16 mouse cellular contexts compared by ENCODE assay signal in genomic region chr10:83785627-83786392, GRCm38 (mm10).
DNase-seq lines count a peak whose midpoint lies in the region; ATAC-seq and TF ChIP-seq lines count a peak whose summit lies in the region.
"Had no signal": no experiment of that assay in that cellular context is flagged by ENCODE, and none has a peak within 500 bp of the region (broad histone marks: within the 10 kb centered on the region; RNA-seq: fewer than 3 reads in every experiment).

No protein-coding gene starts in this region.

- TF ChIP-seq CTCF in gastrocnemius, adult 2 months (IDR thresholded peaks at IDR 0.05): no peak

- H3K4me3 ChIP-seq in gastrocnemius, adult 2 months: no peak overlapping the region
- no peak overlapping the region for H3K4me3 ChIP-seq in heart, embryonic 16.5 days (ENCODE audit: low read length)
- no peak overlapping the region for H3K4me3 ChIP-seq in limb, embryonic 13.5 days
- H3K4me3 ChIP-seq: liver, embryonic 13.5 days; midbrain, embryonic 15.5 days had no signal

- intact Hi-C loops in gastrocnemius, adult 2 months (cut with DNase I): no loop called here
- intact Hi-C loops in gastrocnemius, postnatal 14 days (cut with DNase I; ENCODE audit: low total_unique reads): no loop called here

- no peaks in the 10 kb centered on the region for H3K9me3 ChIP-seq in heart, embryonic 16.5 days (replicated peaks; ENCODE audit: control insufficient read depth, low read length)
- no peaks in the 10 kb centered on the region for H3K9me3 ChIP-seq in limb, embryonic 13.5 days
- H3K9me3 ChIP-seq: liver, embryonic 13.5 days; midbrain, embryonic 15.5 days had no signal

- H3K4me2 ChIP-seq in heart, embryonic 16.5 days (ENCODE audit: low read depth, low read length): no peak overlapping the region
- no peak overlapping the region for H3K4me2 ChIP-seq in limb, embryonic 13.5 days (replicated peaks)
- H3K4me2 ChIP-seq: liver, embryonic 13.5 days; midbrain, embryonic 15.5 days had no signal

- no peaks in the 10 kb centered on the region for H3K27me3 ChIP-seq in heart, embryonic 16.5 days (ENCODE audit: control insufficient read depth, insufficient read depth, low read length)
- H3K27me3 ChIP-seq in limb, embryonic 13.5 days: no peaks in the 10 kb centered on the region
- H3K27me3 ChIP-seq: CH12.LX; liver, embryonic 13.5 days; midbrain, embryonic 15.5 days had no signal

- ATAC-seq in heart, embryonic 16.5 days (replicated peaks; ENCODE audit: extremely low read depth, insufficient read depth, low FRiP score): no peak
- peak; percentile 57 for ATAC-seq in limb, embryonic 13.5 days (ENCODE audit: low FRiP score, low read depth)
- ATAC-seq: activated CD4-positive, CD25-positive, alpha-beta regulatory T cell, adult 4 months; forebrain, embryonic 14.5 days; hindbrain, embryonic 16.5 days; intestine, postnatal 0 days; midbrain, embryonic 15.5 days had no signal

- no peaks in the 10 kb centered on the region for H3K36me3 ChIP-seq in heart, embryonic 16.5 days (ENCODE audit: control insufficient read depth, insufficient read depth)
- no peaks in the 10 kb centered on the region for H3K36me3 ChIP-seq in limb, embryonic 13.5 days
- H3K36me3 ChIP-seq: liver, embryonic 13.5 days; midbrain, embryonic 15.5 days had no signal

- no peaks in the 10 kb centered on the region for H3K4me1 ChIP-seq in heart, embryonic 16.5 days (ENCODE audit: control insufficient read depth, insufficient read depth, low read length)
- H3K4me1 ChIP-seq in limb, embryonic 13.5 days: peaks cover 26% of the 10 kb centered on the region
- H3K4me1 ChIP-seq: liver, embryonic 13.5 days; midbrain, embryonic 15.5 days had no signal

- peak overlapping the region; percentile 48; the same call in 1 of the 2 replicates for H3K27ac ChIP-seq in gastrocnemius, adult 2 months
- peak overlapping the region; percentile 27; the same call in 1 of the 2 replicates for H3K27ac ChIP-seq in heart, embryonic 16.5 days (ENCODE audit: low read length)
- H3K27ac ChIP-seq in limb, embryonic 13.5 days: peak overlapping the region; percentile 72
- H3K27ac ChIP-seq: liver, embryonic 13.5 days; midbrain, embryonic 15.5 days had no signal

- 46% methylated on average over 3 of the region's 3 CpGs for WGBS in heart, embryonic 16.5 days
- WGBS in limb, embryonic 13.5 days: 34% methylated on average over 3 of the region's 3 CpGs

- H3K9ac ChIP-seq in heart, embryonic 16.5 days (ENCODE audit: low read length): no peak overlapping the region
- H3K9ac ChIP-seq in limb, embryonic 13.5 days: no peak overlapping the region
- H3K9ac ChIP-seq: liver, embryonic 13.5 days; midbrain, embryonic 15.5 days had no signal

- DNase-seq in gastrocnemius, adult 2 months: no peak
- no peak for DNase-seq in gastrocnemius, postnatal 14 days
- no peak for DNase-seq in heart, adult 9 months (ENCODE audit: low spot score in 2 of 2)
- peak; percentile 9 for DNase-seq in NIH3T3 (ENCODE audit: low read depth)
- DNase-seq in lung, postnatal 14 days: no peak
- DNase-seq in thymus, postnatal 10 days (ENCODE audit: low spot score in 2 of 2): no peak
- DNase-seq: cerebellum, adult 8-10 months; liver, embryonic 13.5 days had no signal
